Mouse (Mus musculus): ENCODE data around the gene Ubald1. TPM values are rescaled to one million over a fixed set of nuclear protein-coding genes. Genes with fewer than 3 reads are reported as not detected.

Ubald1 gene
- polyA plus RNA-seq, 1 experiment from 2014 or later: 29.9 TPM

DNA sequence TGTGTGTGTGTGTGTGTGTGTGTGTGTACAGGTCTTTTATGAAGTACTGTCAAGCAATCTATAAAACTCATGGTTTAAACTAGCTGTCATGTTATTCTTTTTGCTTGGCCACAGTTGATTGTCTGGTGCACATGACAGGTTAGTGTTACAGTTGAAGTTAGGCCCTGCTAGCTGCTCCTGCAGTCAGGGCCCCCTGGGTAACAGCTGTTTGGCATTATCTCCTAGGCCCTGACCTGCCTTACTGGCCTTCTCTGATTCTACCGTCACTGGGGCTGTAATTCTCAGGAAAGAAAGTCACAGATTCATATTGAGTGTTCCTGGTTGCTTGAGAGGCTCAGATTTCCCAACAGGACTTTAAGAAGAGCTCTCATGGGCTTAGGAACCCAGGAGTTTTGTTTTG, 25.5 kb upstream of the Ubald1 start:
- H3K4me2 ChIP-seq: no peak overlapping the region
- 31% methylated on average over 1 of the region's 1 CpGs for WGBS
- ATAC-seq (replicated peaks; ENCODE audit: low FRiP score): no peak
- H3K4me3 ChIP-seq (ENCODE audit: low read depth, low read length): no peak overlapping the region
- H3K36me3 ChIP-seq (ENCODE audit: control insufficient read depth, insufficient read depth, low read length): no peaks in the 10 kb centered on the region
- DNase-seq (ENCODE audit: low spot score): no peak
- H3K4me1 ChIP-seq (replicated peaks; ENCODE audit: control insufficient read depth, insufficient read depth, low read length): peaks cover 18% of the 10 kb centered on the region
- H3K27me3 ChIP-seq (replicated peaks; ENCODE audit: control insufficient read depth, insufficient read depth, low read length): no peaks in the 10 kb centered on the region
- no peak overlapping the region for H3K27ac ChIP-seq (ENCODE audit: low read depth, low read length)
- no peak overlapping the region for H3K9ac ChIP-seq (ENCODE audit: low read depth, low read length)
- no peaks in the 10 kb centered on the region for H3K9me3 ChIP-seq (ENCODE audit: control insufficient read depth, low read length)

DNA sequence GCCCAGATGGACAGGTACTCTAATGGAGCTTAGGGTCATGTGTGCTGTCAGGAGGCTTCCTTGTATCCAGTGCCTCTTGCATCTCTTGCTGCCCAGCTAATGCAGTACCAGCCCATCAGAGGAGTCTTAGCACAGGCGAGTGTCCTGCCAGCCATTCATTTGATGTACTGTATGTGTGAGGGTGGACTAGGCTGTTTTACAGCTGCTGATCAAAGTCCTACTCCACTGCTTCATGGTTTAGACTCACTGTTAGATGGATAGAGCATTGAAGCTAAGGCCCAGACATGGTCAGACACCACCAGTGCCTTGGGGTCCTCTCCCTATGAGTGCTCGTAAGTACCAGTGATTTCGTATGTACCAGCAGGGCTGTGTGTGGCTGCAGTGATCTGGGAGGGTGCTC, 24.8 kb upstream of the Ubald1 start:
- Histone ChIP-seq H3K4me2 (no peak overlapping the region), H3K4me3 (ENCODE audit: low read depth, low read length) (no peak overlapping the region), H3K27ac (ENCODE audit: low read depth, low read length) (no peak overlapping the region), H3K9me3 (ENCODE audit: control insufficient read depth, low read length) (no peaks in the 10 kb centered on the region), H3K27me3 (replicated peaks; ENCODE audit: control insufficient read depth, insufficient read depth, low read length) (no peaks in the 10 kb centered on the region), H3K9ac (ENCODE audit: low read depth, low read length) (no peak overlapping the region), H3K36me3 (ENCODE audit: control insufficient read depth, insufficient read depth, low read length) (no peaks in the 10 kb centered on the region), H3K4me1 (replicated peaks; ENCODE audit: control insufficient read depth, insufficient read depth, low read length) (peaks cover 18% of the 10 kb centered on the region)
- no peak for DNase-seq (ENCODE audit: low spot score)
- ATAC-seq (replicated peaks; ENCODE audit: low FRiP score): no peak
- WGBS: 84% methylated on average over 3 of the region's 3 CpGs

DNA sequence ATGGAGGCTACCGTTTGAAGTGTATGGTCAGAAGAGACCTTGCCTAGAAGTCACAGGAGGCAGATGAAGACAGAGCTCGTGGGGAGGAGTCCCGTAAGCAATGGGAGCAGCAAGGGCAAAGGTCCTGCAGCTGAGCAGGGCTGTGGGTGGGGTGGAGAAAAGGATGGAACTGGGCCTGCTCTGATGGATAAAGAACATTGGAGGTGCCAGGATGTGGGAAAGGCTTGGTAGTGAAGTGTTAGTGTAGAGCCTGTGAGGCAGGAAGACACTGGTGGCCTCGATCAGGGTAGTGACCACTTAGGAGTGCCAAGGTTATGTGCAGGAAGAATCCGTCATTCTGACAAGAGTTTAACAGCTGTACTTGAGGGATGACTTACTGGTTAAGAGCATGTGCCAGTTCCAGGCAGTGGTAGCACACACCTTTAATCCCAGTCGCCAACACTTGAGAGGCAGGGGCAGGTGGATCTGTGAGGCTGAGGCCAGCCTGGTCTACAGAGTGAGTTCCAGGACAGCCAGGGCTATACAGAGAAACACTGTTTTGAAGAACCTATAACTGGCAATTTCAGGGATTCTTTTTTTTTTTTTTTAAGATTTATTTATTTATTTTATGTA, 23.5 kb upstream of the Ubald1 start:
- no peak overlapping the region for H3K4me2 ChIP-seq
- ATAC-seq (replicated peaks; ENCODE audit: low FRiP score) (no peak), DNase-seq (ENCODE audit: low spot score) (no peak)
- H3K36me3 ChIP-seq (ENCODE audit: control insufficient read depth, insufficient read depth, low read length): no peaks in the 10 kb centered on the region
- H3K9me3 ChIP-seq (ENCODE audit: control insufficient read depth, low read length): no peaks in the 10 kb centered on the region
- no peak overlapping the region for H3K27ac ChIP-seq (ENCODE audit: low read depth, low read length)
- H3K4me1 ChIP-seq (replicated peaks; ENCODE audit: control insufficient read depth, insufficient read depth, low read length): peaks cover 18% of the 10 kb centered on the region
- no peak overlapping the region for H3K4me3 ChIP-seq (ENCODE audit: low read depth, low read length)
- 73% methylated on average over 6 of the region's 6 CpGs for WGBS
- H3K9ac ChIP-seq (ENCODE audit: low read depth, low read length): no peak overlapping the region
- no peaks in the 10 kb centered on the region for H3K27me3 ChIP-seq (replicated peaks; ENCODE audit: control insufficient read depth, insufficient read depth, low read length)

GRCm38 (mm10) chr16:4902390-4902789, 22.3 kb upstream of the Ubald1 start:
- Histone ChIP-seq H3K4me3 (ENCODE audit: low read depth, low read length) (no peak overlapping the region), H3K9ac (ENCODE audit: low read depth, low read length) (no peak overlapping the region), H3K4me1 (replicated peaks; ENCODE audit: control insufficient read depth, insufficient read depth, low read length) (peaks cover 17% of the 10 kb centered on the region), H3K27ac (ENCODE audit: low read depth, low read length) (no peak overlapping the region), H3K27me3 (replicated peaks; ENCODE audit: control insufficient read depth, insufficient read depth, low read length) (no peaks in the 10 kb centered on the region), H3K36me3 (ENCODE audit: control insufficient read depth, insufficient read depth, low read length) (no peaks in the 10 kb centered on the region), H3K9me3 (ENCODE audit: control insufficient read depth, low read length) (no peaks in the 10 kb centered on the region), H3K4me2 (no peak overlapping the region)
- no peak for DNase-seq (ENCODE audit: low spot score)
- 79% methylated on average over 2 of the region's 2 CpGs for WGBS
- no peak for ATAC-seq (replicated peaks; ENCODE audit: low FRiP score)

- Histone ChIP-seq H3K9ac (ENCODE audit: low read depth, low read length) (no peak overlapping the region), H3K36me3 (ENCODE audit: control insufficient read depth, insufficient read depth, low read length) (no peaks in the 10 kb centered on the region), H3K27me3 (replicated peaks; ENCODE audit: control insufficient read depth, insufficient read depth, low read length) (no peaks in the 10 kb centered on the region), H3K4me3 (ENCODE audit: low read depth, low read length) (no peak overlapping the region), H3K4me1 (replicated peaks; ENCODE audit: control insufficient read depth, insufficient read depth, low read length) (peaks cover 29% of the 10 kb centered on the region), H3K9me3 (ENCODE audit: control insufficient read depth, low read length) (no peaks in the 10 kb centered on the region), H3K27ac (ENCODE audit: low read depth, low read length) (no peak overlapping the region), H3K4me2 (no peak overlapping the region)
- WGBS: 64% methylated on average over 7 of the region's 7 CpGs
- no peak for ATAC-seq (replicated peaks; ENCODE audit: low FRiP score)
- DNase-seq (ENCODE audit: low spot score): no peak
Observed at GRCm38 (mm10) chr16:4901167-4901566, 21.1 kb upstream of the Ubald1 start.

- ATAC-seq (replicated peaks; ENCODE audit: low FRiP score) (no peak), DNase-seq (ENCODE audit: low spot score) (no peak)
- Histone ChIP-seq H3K4me1 (replicated peaks; ENCODE audit: control insufficient read depth, insufficient read depth, low read length) (peaks cover 34% of the 10 kb centered on the region), H3K4me3 (ENCODE audit: low read depth, low read length) (no peak overlapping the region), H3K9me3 (ENCODE audit: control insufficient read depth, low read length) (no peaks in the 10 kb centered on the region), H3K4me2 (no peak overlapping the region), H3K27ac (ENCODE audit: low read depth, low read length) (no peak overlapping the region), H3K27me3 (replicated peaks; ENCODE audit: control insufficient read depth, insufficient read depth, low read length) (no peaks in the 10 kb centered on the region), H3K9ac (ENCODE audit: low read depth, low read length) (no peak overlapping the region), H3K36me3 (ENCODE audit: control insufficient read depth, insufficient read depth, low read length) (no peaks in the 10 kb centered on the region)
- WGBS: 79% methylated on average over 2 of the region's 2 CpGs
Observed at GRCm38 (mm10) chr16:4899711-4900110, 19.6 kb upstream of the Ubald1 start.

DNA sequence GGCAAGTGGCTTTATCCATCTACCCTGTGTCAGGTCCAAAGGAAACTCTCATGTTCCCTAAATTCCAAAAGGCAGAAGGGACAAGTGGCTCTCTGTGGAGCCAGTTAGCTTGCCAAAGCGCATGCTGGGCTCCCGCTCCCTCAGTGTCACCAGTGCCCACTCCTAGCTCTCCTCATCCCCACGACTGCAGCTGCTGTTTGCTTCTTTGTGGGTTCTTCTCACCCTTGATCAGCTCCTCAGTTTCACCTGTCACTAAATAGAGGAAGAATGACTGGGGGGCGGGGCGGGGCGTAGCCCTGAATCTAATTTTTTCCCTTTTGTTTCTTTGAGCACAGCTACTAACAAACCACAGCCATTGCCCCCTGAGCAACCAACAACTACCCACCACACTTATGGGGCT, 18.8 kb upstream of the Ubald1 start:
- Histone ChIP-seq H3K4me3 (ENCODE audit: low read depth, low read length) (no peak overlapping the region), H3K27me3 (replicated peaks; ENCODE audit: control insufficient read depth, insufficient read depth, low read length) (no peaks in the 10 kb centered on the region), H3K4me1 (replicated peaks; ENCODE audit: control insufficient read depth, insufficient read depth, low read length) (peaks cover 30% of the 10 kb centered on the region), H3K9ac (ENCODE audit: low read depth, low read length) (no peak overlapping the region), H3K9me3 (ENCODE audit: control insufficient read depth, low read length) (no peaks in the 10 kb centered on the region), H3K4me2 (no peak overlapping the region), H3K27ac (ENCODE audit: low read depth, low read length) (no peak overlapping the region), H3K36me3 (ENCODE audit: control insufficient read depth, insufficient read depth, low read length) (no peaks in the 10 kb centered on the region)
- DNase-seq (ENCODE audit: low spot score) (no peak), ATAC-seq (replicated peaks; ENCODE audit: low FRiP score) (no peak)
- 87% methylated on average over 6 of the region's 6 CpGs for WGBS

GRCm38 (mm10) chr16:4897146-4897730, 17.1 kb upstream of the Ubald1 start:
- Histone ChIP-seq H3K27ac (ENCODE audit: low read depth, low read length) (no peak overlapping the region), H3K4me1 (replicated peaks; ENCODE audit: control insufficient read depth, insufficient read depth, low read length) (peaks cover 25% of the 10 kb centered on the region), H3K4me3 (ENCODE audit: low read depth, low read length) (no peak overlapping the region), H3K9me3 (ENCODE audit: control insufficient read depth, low read length) (no peaks in the 10 kb centered on the region), H3K4me2 (no peak overlapping the region), H3K27me3 (replicated peaks; ENCODE audit: control insufficient read depth, insufficient read depth, low read length) (no peaks in the 10 kb centered on the region), H3K9ac (ENCODE audit: low read depth, low read length) (no peak overlapping the region), H3K36me3 (ENCODE audit: control insufficient read depth, insufficient read depth, low read length) (no peaks in the 10 kb centered on the region)
- 51% methylated on average over 7 of the region's 7 CpGs for WGBS
- ATAC-seq (replicated peaks; ENCODE audit: low FRiP score) (peak; percentile 39; the same call in 1 of the 2 replicates), DNase-seq (ENCODE audit: low spot score) (no peak)

Data from liver, embryonic 11.5 days (tissue).